Mouse (Mus musculus) testis, adult 2 months (tissue): ENCODE results near the gene Olfr1121. TPM values are rescaled to one million over a fixed set of nuclear protein-coding genes. Genes with fewer than 3 reads are reported as not detected.

ENCODE experiments used
- H3K27ac ChIP-seq: fragments of 200-500 bp; 2 replicates; pipeline ENCODE4 v1.5.1; 2012; ENCODE audit warnings: low read depth, low read length; ENCODE audit not compliant: control insufficient read depth, insufficient read depth
- H3K27me3 ChIP-seq: fragments of 200-500 bp; 2 replicates; pipeline ENCODE4 v1.6.1; 2012; ENCODE audit warnings: mild to moderate bottlenecking, low read length, moderate library complexity; ENCODE audit not compliant: control insufficient read depth, insufficient read depth
- H3K36me3 ChIP-seq: fragments of 200-500 bp; 2 replicates; pipeline ENCODE4 v1.6.1; 2012; ENCODE audit warnings: mild to moderate bottlenecking, low read length; ENCODE audit not compliant: control insufficient read depth, insufficient read depth
- H3K4me1 ChIP-seq: fragments of 200-500 bp; 2 replicates; pipeline ENCODE4 v1.6.1; 2012; ENCODE audit warnings: low read length; ENCODE audit not compliant: control insufficient read depth, insufficient read depth
- H3K4me3 ChIP-seq: fragments of 200-500 bp; 2 replicates; pipeline ENCODE4 v1.5.1; 2012; ENCODE audit warnings: low read depth, mild to moderate bottlenecking, low read length, moderate library complexity, mixed read lengths; ENCODE audit not compliant: control insufficient read depth
- CTCF ChIP-seq: fragments of 200-500 bp; IDR thresholded peaks from 2 replicates; pipeline ENCODE4 v1.5.1; 2012; ENCODE audit warnings: low read depth, mild to moderate bottlenecking, inconsistent platforms, low read length, moderate library complexity; ENCODE audit not compliant: control insufficient read depth, insufficient read depth, insufficient replicate concordance
- POLR2A ChIP-seq: fragments of 200-500 bp; IDR thresholded peaks from 2 replicates; pipeline ENCODE4 v1.6.1; 2012; ENCODE audit warnings: low read depth, mild to moderate bottlenecking, inconsistent platforms, low read length, moderate library complexity; ENCODE audit not compliant: control insufficient read depth
- polyA plus RNA-seq: library from polyadenylated mRNA; depleted of rRNA; stranded (reverse); fragments of >200 nt; gene quantifications from 2 replicates; pipeline ENCODE4 v1.2.3, GENCODE M21; 2012; rRNA removed

Olfr1121 gene
- polyA plus RNA-seq, 1 experiment, result not detected

- TF ChIP-seq CTCF, result no peak
- no peak for TF ChIP-seq POLR2A
- Histone ChIP-seq H3K4me3 (no peak within 1 kb of the TSS), H3K27ac (no peak within 1 kb of the TSS), H3K36me3 (no peaks in the 10 kb centered on the region), H3K4me1 (no peaks in the 10 kb centered on the region), H3K27me3 (no peaks in the 10 kb centered on the region)
These were observed 46.6 kb downstream of the Olfr1121 start, which contains the start of gene Olfr1123 for GRCm38 (mm10) chr2:87416335-87416734. TSS of gene Olfr1123 (plus strand) at chr2:87416635.

Other genes starting within 250 kb of the Olfr1121 start
- not detected in 2 replicates for gene Olfr1110, start 229.6 kb upstream of the Olfr1121 start, polyA plus RNA-seq
- gene Olfr1111, start 217.3 kb upstream of the Olfr1121 start, polyA plus RNA-seq, result not detected in 2 replicates
- not detected in 2 replicates for gene Olfr1112, start 182.1 kb upstream of the Olfr1121 start, polyA plus RNA-seq
- not detected in 2 replicates for gene Olfr1113, start 160.9 kb upstream of the Olfr1121 start, polyA plus RNA-seq
- gene Olfr1115, start 121.9 kb upstream of the Olfr1121 start, polyA plus RNA-seq, result not detected in 2 replicates
- not detected in 2 replicates for gene Olfr1116, start 102.4 kb upstream of the Olfr1121 start, polyA plus RNA-seq
- gene Olfr1118, start 62.3 kb upstream of the Olfr1121 start, polyA plus RNA-seq, result not detected in 2 replicates
- not detected in 2 replicates for gene Olfr1120, start 15.1 kb upstream of the Olfr1121 start, polyA plus RNA-seq
- gene Olfr1122, start 16.0 kb downstream of the Olfr1121 start, polyA plus RNA-seq, result not detected in 2 replicates
- gene Olfr1123, start 46.7 kb downstream of the Olfr1121 start, polyA plus RNA-seq, result not detected in 2 replicates
- gene Olfr1124, start 60.4 kb downstream of the Olfr1121 start, polyA plus RNA-seq, result not detected in 2 replicates
- not detected in 2 replicates for gene Olfr1126, start 84.1 kb downstream of the Olfr1121 start, polyA plus RNA-seq
- gene Pramel7, start 127.2 kb downstream of the Olfr1121 start, polyA plus RNA-seq, result 0.13 and 0.21 TPM in 2 replicates
- gene Pramel6, start 136.7 kb downstream of the Olfr1121 start, polyA plus RNA-seq, result not detected in 2 replicates
- 0.08 and 0.42 TPM in 2 replicates for gene Olfr153, start 161.9 kb downstream of the Olfr1121 start, polyA plus RNA-seq
- not detected in 2 replicates for gene Olfr1128, start 175.6 kb downstream of the Olfr1121 start, polyA plus RNA-seq
- gene Olfr1129, start 204.0 kb downstream of the Olfr1121 start, polyA plus RNA-seq, result not detected in 2 replicates
- not detected in 2 replicates for gene Olfr1130, start 236.3 kb downstream of the Olfr1121 start, polyA plus RNA-seq